Mouse (Mus musculus) midbrain, embryonic 14.5 days (tissue): ENCODE measurements around the gene Foxg1. TPM values are rescaled to one million over a fixed set of nuclear protein-coding genes. Genes with fewer than 3 reads are reported as not detected.
A peak's percentile ranks its signal among the peaks of the same experiment; 100 is the strongest.

Source experiments
- ATAC-seq: fragments of 200-750 bp; cut with Nextera tagmentation; 2 replicates; pipeline ENCODE4 v1.8.0; 2017; ENCODE audit warnings: moderate number of reproducible peaks, moderate library complexity; ENCODE audit not compliant: low FRiP score, low TSS enrichment
- DNase-seq: peaks from one replicate; pipeline ENCODE4 v3.0.0-alpha.2; 2015
- H3K27ac ChIP-seq: fragments of 300-500 bp; sonication (generic); replicated peaks from 2 replicates; pipeline ENCODE4 v1.5.1; 2014; ENCODE audit warnings: mild to moderate bottlenecking, low read depth, low read length, moderate library complexity
- H3K27me3 ChIP-seq: fragments of 300-500 bp; sonication (generic); 2 replicates; pipeline ENCODE4 v1.6.1; 2014; ENCODE audit warnings: low read length, control low read depth, mixed read lengths; ENCODE audit not compliant: control insufficient read depth, insufficient read depth
- H3K36me3 ChIP-seq: fragments of 300-500 bp; sonication (generic); 2 replicates; pipeline ENCODE4 v1.6.1; 2014; ENCODE audit warnings: low read length, control low read depth; ENCODE audit not compliant: control insufficient read depth, insufficient read depth
- H3K4me1 ChIP-seq: fragments of 300-500 bp; sonication (generic); 2 replicates; pipeline ENCODE4 v1.6.1; 2014; ENCODE audit warnings: mild to moderate bottlenecking, antibody characterized with exemption, low read length, control low read depth; ENCODE audit not compliant: control insufficient read depth, insufficient read depth
- H3K4me2 ChIP-seq: fragments of 300-500 bp; sonication (generic); 2 replicates; pipeline ENCODE4 v1.6.1; 2014; ENCODE audit warnings: mild to moderate bottlenecking, low read length, moderate library complexity
- H3K4me3 ChIP-seq: fragments of 300-500 bp; sonication (generic); replicated peaks from 2 replicates; pipeline ENCODE4 v1.5.1; 2014; ENCODE audit warnings: low read depth, low read length
- H3K9ac ChIP-seq: fragments of 300-500 bp; sonication (generic); replicated peaks from 2 replicates; pipeline ENCODE4 v1.6.1; 2014; ENCODE audit warnings: mild to moderate bottlenecking, low read length, moderate library complexity
- H3K9me3 ChIP-seq: fragments of 300-500 bp; sonication (generic); 2 replicates; pipeline ENCODE4 v1.6.1; 2016; ENCODE audit warnings: low read length, control low read depth, mixed read lengths; ENCODE audit not compliant: control insufficient read depth
- WGBS: fragments of 180-500 bp; shearing (Covaris S2); extraction: QIAGEN DNeasy Blood & Tissue Kit; methylation state at CpG from one replicate; pipeline ENCODE4 v1.1.7; 2014; 5-methylcytosine and 5-hydroxymethylcytosine counted together
- polyA plus RNA-seq: library from polyadenylated mRNA; unstranded; fragments of >200 nt; fragmentation: Nextera tagmentation; extraction: Ambion mirVana; gene quantifications from 2 replicates; pipeline ENCODE4 v1.2.1, GENCODE M21; 2014

Gene Foxg1
- polyA plus RNA-seq, 1 experiment from 2014 or later = 0.28 TPM

DNA sequence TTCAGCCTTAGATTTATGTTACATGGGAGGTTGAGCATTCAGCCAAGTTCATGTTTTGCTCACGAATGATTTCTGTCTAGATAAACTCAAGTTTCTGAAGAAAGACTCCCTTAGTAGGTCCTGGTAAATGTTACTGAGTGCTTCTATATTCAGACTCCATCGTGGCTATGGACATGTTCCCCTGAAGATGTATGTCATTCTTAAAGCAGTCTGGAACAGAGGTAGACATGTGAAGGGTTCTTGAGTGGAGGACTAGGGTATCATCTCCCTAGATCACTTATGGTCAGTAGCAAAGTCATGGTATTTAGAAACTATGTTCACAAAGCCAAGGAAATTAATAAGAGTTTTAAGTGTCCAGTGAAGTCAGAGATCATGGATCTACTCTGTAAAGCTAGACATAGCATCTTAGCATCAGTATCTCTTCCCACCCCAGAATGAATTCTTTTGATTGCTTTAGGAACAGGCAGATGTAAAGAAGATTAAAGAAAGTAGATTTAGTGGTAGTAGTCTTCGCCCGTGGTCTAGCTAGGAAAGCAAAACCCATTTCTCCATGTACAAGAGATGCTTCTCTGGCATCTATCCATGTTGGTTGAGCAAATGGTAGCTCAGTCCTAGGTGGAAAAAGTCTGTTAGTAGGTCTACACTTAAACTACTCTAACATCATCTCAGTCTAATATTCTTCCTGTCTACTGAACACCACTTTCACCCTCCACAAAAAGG, 15.1 kb downstream of the Foxg1 start:
- Histone ChIP-seq H3K36me3 (no peaks in the 10 kb centered on the region), H3K9ac (no peak overlapping the region), H3K9me3 (no peaks in the 10 kb centered on the region), H3K27me3 (peaks cover 77% of the 10 kb centered on the region), H3K4me1 (peaks cover 7% of the 10 kb centered on the region; the same call in 1 of the 2 replicates), H3K4me2 (no peak overlapping the region), H3K4me3 (no peak overlapping the region), H3K27ac (no peak overlapping the region)
- DNase-seq (peak; percentile 2), ATAC-seq (no peak)
- 21% methylated on average over 4 of the region's 4 CpGs for WGBS

DNA sequence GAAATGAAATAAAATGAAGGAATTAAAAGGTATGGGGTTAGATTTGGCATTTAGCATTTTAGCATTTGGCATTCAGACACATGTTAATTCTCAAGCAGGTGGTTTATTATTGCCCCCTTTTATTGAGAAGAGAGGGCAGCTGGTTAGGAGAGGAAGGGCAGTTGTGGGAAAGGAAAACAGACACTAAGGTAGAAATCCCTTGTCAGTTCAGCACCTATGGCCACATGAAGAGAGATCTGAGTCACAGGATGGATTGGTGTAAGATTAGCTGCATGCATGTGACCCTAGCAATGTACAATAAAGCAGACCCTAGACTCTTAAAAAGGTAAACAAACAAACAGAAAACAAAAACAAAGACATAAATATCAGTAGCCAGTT, 15.7 kb downstream of the Foxg1 start:
- peak; percentile 9 for DNase-seq
- Histone ChIP-seq H3K9ac (no peak overlapping the region), H3K4me2 (no peak overlapping the region), H3K27ac (no peak overlapping the region), H3K27me3 (peaks cover 80% of the 10 kb centered on the region), H3K4me3 (no peak overlapping the region), H3K9me3 (no peaks in the 10 kb centered on the region), H3K36me3 (no peaks in the 10 kb centered on the region), H3K4me1 (peaks cover 7% of the 10 kb centered on the region; the same call in 1 of the 2 replicates)
- no peak for ATAC-seq

- Histone ChIP-seq H3K4me3 (no peak overlapping the region), H3K9ac (no peak overlapping the region), H3K36me3 (no peaks in the 10 kb centered on the region), H3K4me2 (no peak overlapping the region), H3K9me3 (no peaks in the 10 kb centered on the region), H3K27ac (no peak overlapping the region), H3K27me3 (peaks cover 82% of the 10 kb centered on the region), H3K4me1 (peaks cover 7% of the 10 kb centered on the region; the same call in 1 of the 2 replicates)
- peak; percentile 27 for DNase-seq
- ATAC-seq = no peak
- WGBS = 13% methylated on average over 3 of the region's 3 CpGs
Observed at GRCm38 (mm10) chr12:49398636-49399035, 16.2 kb downstream of the Foxg1 start.

DNA sequence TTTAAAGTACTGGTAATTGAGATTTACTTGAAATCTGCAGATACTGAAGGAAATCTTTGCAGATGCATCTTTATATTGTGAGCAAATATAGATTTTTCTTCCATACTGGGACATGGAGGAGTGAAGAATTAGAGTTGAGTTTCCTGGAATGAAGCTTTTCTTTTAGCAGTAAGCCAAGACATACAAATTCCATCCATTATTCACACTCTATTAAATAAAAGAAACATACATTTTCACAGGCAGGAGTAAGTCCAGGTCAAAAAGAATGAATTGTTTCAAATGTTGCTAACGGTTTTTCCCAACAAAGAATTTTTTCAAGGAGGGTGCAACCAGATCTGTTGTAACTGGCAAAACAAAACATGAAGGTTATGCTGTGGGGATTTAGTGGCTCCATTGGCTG, 17.2 kb downstream of the Foxg1 start:
- Histone ChIP-seq H3K9me3 (no peaks in the 10 kb centered on the region), H3K4me2 (no peak overlapping the region), H3K27me3 (peaks cover 81% of the 10 kb centered on the region), H3K9ac (no peak overlapping the region), H3K27ac (no peak overlapping the region), H3K4me3 (no peak overlapping the region), H3K36me3 (no peaks in the 10 kb centered on the region), H3K4me1 (peaks cover 7% of the 10 kb centered on the region; the same call in 1 of the 2 replicates)
- WGBS = 0% methylated on average over 1 of the region's 1 CpGs
- DNase-seq (no peak), ATAC-seq (no peak)

GRCm38 (mm10) chr12:49400036-49400852, 17.8 kb downstream of the Foxg1 start:
- Histone ChIP-seq H3K36me3 (no peaks in the 10 kb centered on the region), H3K4me2 (no peak overlapping the region), H3K4me1 (peaks cover 7% of the 10 kb centered on the region; the same call in 1 of the 2 replicates), H3K4me3 (no peak overlapping the region), H3K9ac (no peak overlapping the region), H3K9me3 (no peaks in the 10 kb centered on the region), H3K27me3 (peaks cover 80% of the 10 kb centered on the region), H3K27ac (no peak overlapping the region)
- 3% methylated on average over 9 of the region's 9 CpGs for WGBS
- ATAC-seq (no peak), DNase-seq (peak; percentile 36)

GRCm38 (mm10) chr12:49400853-49401118, 18.3 kb downstream of the Foxg1 start:
- H3K4me1 ChIP-seq = peaks cover 7% of the 10 kb centered on the region; the same call in 1 of the 2 replicates
- H3K4me2 ChIP-seq = peak overlapping the region; percentile 70
- ATAC-seq (no peak; the same call in 1 of the 2 replicates), DNase-seq (no peak)
- H3K4me3 ChIP-seq = peak overlapping the region; percentile 36; the same call in 1 of the 2 replicates
- no peak overlapping the region for H3K9ac ChIP-seq
- H3K27ac ChIP-seq = no peak overlapping the region
- no peaks in the 10 kb centered on the region for H3K36me3 ChIP-seq
- H3K9me3 ChIP-seq = no peaks in the 10 kb centered on the region
- WGBS = under 1% methylated on average over 8 of the region's 8 CpGs
- H3K27me3 ChIP-seq = peaks cover 77% of the 10 kb centered on the region

DNA sequence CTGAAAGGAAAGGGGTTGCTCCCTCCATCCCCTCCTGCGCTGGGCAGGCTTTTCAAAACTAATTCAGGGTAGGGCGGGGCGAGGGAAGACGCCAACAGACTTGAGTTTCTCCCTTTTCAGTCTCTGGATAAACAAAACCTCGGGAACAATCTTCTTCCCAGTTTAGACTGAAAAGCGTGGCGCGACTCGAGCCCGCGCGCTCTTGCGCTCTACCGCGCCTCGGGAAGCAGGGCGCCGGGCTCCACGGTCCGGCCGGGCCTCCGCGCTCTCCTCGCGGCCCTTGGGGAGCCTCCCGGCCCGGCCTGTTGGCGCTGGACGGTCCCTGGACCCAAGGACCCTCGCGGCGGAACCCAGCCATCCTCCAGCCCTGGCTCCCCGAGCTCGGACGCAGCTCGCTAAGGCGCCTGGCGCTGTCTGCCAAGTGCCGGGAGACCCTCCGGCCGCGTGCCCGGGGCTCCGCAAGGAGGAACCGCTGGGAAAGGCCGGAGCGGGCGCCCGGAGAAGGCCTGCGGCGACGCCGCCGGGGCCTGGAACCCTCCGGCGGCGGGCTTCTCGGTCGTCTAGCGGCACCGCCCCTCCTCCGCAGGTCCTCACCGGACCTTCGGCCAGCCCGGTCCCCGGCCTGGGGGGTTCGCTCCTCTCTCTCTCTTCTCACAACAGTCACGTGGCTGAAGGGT, 18.8 kb downstream of the Foxg1 start:
- peaks cover 7% of the 10 kb centered on the region; the same call in 1 of the 2 replicates for H3K4me1 ChIP-seq
- no peak overlapping the region for H3K27ac ChIP-seq
- peaks cover 73% of the 10 kb centered on the region for H3K27me3 ChIP-seq
- H3K4me3 ChIP-seq = peak overlapping the region; percentile 36
- no peaks in the 10 kb centered on the region for H3K9me3 ChIP-seq
- under 1% methylated on average over 68 of the region's 68 CpGs for WGBS
- ATAC-seq (peak; percentile 74), DNase-seq (peak; percentile 70)
- H3K36me3 ChIP-seq = no peaks in the 10 kb centered on the region
- H3K4me2 ChIP-seq = peak overlapping the region; percentile 70
- peak overlapping the region; percentile 29; the same call in 1 of the 2 replicates for H3K9ac ChIP-seq

GRCm38 (mm10) chr12:49401796-49402130, 19.3 kb downstream of the Foxg1 start:
- Histone ChIP-seq H3K9me3 (no peaks in the 10 kb centered on the region), H3K4me3 (peak overlapping the region; percentile 36), H3K27me3 (peaks cover 70% of the 10 kb centered on the region), H3K4me2 (peak overlapping the region; percentile 70), H3K9ac (no peak overlapping the region; the same call in 1 of the 2 replicates), H3K4me1 (peaks cover 7% of the 10 kb centered on the region; the same call in 1 of the 2 replicates), H3K36me3 (no peaks in the 10 kb centered on the region), H3K27ac (no peak overlapping the region)
- ATAC-seq = no peak
- DNase-seq = peak; percentile 29
- WGBS = under 1% methylated on average over 5 of the region's 5 CpGs
